In the genomic region with DNA sequence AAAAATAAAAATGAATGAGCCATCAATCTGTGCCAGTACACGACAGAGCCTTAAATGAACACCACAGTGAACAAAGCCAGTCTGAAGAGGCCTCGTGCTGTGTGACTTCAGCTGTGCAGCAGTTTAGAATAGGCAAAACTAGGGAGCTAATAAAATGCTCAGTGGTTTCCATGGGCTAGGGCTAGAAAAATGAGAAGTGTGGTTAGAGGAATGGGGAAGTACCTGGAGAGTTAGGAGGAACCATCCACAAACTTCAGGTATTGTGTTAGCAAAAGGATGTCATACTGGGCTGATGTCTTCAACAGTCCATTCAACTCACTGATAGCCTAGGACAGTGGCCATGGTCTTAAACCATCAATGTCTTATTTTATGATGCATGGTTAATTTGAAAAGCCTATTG, we compare ENCODE assay signal across 16 mouse cellular contexts.
"Had no signal": no experiment of that assay in that cellular context is flagged by ENCODE, and none has a peak within 500 bp of the region (broad histone marks: within the 10 kb centered on the region; RNA-seq: fewer than 3 reads in every experiment).

No protein-coding gene starts in this region.

- H3K4me2 ChIP-seq: lung, embryonic 14.5 days; midbrain, embryonic 11.5 days; stomach, embryonic 15.5 days had no signal

- H3K4me3 ChIP-seq: layer of hippocampus, adult 2 months; stomach, embryonic 15.5 days had no signal

- DNase-seq: kidney, postnatal 25 days; layer of hippocampus, adult 9-11 months; liver, postnatal 0 days; lung, embryonic 14.5 days; midbrain, embryonic 14.5 days; right cerebral cortex, adult 18-20 months; right cerebral cortex, postnatal 25 days; spleen, adult 18-20 months; thymus, postnatal 4 days had no signal

- H3K36me3 ChIP-seq: stomach, embryonic 15.5 days had no signal

- H3K9me3 ChIP-seq: stomach, embryonic 15.5 days had no signal

- H3K9ac ChIP-seq: liver, embryonic 14.5 days; liver, postnatal 0 days; lung, embryonic 14.5 days; stomach, embryonic 15.5 days had no signal

- H3K27me3 ChIP-seq: stomach, embryonic 15.5 days had no signal

- H3K27ac ChIP-seq: kidney, postnatal 0 days; layer of hippocampus, adult 2 months; liver, embryonic 14.5 days; macrophage; stomach, embryonic 15.5 days had no signal

- ATAC-seq: liver, postnatal 0 days; lung, postnatal 0 days had no signal

- H3K4me1 ChIP-seq: stomach, embryonic 15.5 days had no signal
